Mouse (Mus musculus) stomach, adult 2 months (tissue): ENCODE results near the gene Cul5. TPM values are rescaled to one million over a fixed set of nuclear protein-coding genes. Genes with fewer than 3 reads are reported as not detected.

Experiments
- polyA plus RNA-seq: library from polyadenylated mRNA; depleted of rRNA; stranded (reverse); fragments of >200 nt; gene quantifications from 2 replicates; pipeline ENCODE4 v1.2.3, GENCODE M21; 2012; rRNA removed

Gene Cul5
- polyA plus RNA-seq = 1.3 and 1.6 TPM in 2 replicates

DNA sequence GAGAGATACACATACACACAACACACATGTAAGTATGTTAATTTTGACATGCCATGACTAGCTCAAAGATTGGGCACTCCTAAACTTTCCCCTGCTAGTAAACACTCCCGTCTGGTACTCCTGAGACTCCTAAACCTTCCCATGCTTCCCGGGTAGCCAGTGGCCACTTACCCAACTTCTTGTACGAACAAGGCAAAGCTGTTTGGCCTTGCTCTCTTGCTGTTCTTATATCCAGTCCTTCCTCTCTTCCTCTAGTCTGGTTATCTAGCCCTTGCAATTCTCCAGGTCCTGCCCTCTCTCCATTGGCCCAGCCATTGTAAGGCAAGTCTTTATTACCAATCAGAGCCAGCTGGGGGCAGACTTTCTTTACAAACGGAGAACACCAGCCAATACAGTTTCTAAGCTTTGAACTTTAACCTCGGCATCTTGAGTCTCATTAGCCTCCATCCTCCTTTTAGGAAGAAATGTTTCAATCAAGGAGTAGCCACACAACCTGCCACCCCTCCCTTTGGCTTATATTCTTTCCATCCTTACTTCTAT lies at the start of gene Cul5:
Gene Cul5, minus strand, starts transcription at position 335 of the 540 bp plus-strand sequence.

DNA sequence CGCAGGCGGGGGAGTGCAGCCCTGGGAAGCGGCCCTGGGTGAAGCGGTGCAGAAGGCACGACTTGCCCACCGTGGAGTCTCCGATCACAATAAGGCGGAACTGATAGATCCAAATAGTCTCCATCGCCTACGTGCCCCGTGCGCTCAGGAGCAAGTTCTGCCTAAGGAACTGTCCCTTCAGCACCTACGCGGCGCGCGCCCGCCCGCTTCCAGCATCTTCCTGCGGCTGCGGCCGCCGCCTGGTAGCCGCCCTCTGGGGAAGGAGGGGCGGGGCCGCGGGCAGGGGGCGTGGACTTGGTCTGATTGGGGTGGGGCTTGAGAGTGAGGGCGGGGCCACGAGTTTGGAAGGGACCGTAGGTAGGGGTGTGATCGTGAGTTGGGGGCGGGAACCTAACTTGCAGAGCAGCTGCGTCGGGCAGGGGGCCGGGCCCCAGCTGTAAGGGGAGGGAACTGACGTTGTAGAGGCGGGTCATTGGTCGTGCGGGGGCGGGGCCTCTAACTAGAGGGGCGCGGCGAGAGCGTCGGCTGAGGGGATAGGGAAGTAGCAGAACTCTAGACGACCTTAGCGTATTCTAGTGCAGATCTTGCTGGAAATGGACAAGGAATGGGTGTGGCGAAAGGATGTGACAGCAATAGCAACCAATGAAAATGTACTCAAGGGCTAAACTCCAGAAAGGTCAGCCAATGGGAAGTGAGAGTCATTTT lies 36.3 kb upstream of the Cul5 start, which contains the start of gene Rab39:
Gene Rab39, minus strand, starts transcription at position 241 of the 705 bp plus-strand sequence.

DNA sequence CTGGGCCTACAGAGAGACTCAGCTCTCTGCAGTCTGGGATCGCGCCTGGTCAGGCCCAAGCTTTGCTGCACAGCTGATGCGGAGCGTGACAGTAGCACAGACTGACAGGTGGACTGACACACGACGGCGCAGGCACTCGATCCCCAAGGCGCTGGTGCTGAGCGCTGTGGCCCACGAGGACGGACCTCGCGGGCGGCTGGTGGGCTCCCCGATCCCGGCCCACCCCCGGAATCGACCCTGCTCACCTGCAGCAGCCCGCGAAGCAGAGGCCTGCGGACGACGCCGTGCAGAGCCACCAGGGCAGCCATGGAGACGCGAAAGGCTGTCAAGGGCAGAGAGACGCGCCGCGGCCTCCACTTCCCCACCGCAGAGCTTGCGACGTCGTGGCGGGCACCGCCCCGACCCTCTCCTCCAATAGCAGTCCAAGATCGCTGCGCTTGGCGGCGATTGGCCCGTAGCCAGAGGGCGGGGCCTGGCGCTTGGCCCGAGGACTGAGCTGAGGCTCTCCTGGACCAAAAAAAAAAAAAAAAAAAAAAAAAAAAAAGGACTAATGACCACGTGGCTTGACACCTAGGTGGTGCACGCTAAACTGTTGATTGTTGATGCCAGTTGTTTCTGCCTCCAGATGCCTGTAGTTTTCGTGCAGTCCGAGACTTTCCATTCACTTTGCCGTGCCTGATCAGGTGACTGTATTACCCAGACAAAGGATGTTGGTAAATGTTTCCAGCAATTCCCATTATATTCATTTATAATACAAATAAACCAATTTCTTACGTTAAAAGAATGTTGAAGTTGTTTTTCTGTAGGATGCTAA lies 59.6 kb downstream of the Cul5 start, which contains the start of gene Acat1:
Gene Acat1, minus strand, starts transcription at position 415 of the 814 bp plus-strand sequence.

Other genes with a start within 250 kb of the Cul5 start
- 0.16 and 0.70 TPM in 2 replicates for gene Atm, start 133.3 kb downstream of the Cul5 start, polyA plus RNA-seq
- 0.24 and 0.48 TPM in 2 replicates for gene Npat, start 133.0 kb downstream of the Cul5 start, polyA plus RNA-seq
- 11.3 and 13.3 TPM in 2 replicates for gene Acat1, start 59.6 kb downstream of the Cul5 start, polyA plus RNA-seq
- gene Rab39, start 36.2 kb upstream of the Cul5 start, polyA plus RNA-seq = 0.03 TPM in 1 of 2 replicates, not detected in the other
- gene Slc35f2, start 101.5 kb upstream of the Cul5 start, polyA plus RNA-seq = 1.5 and 2.0 TPM in 2 replicates
- gene Sln, start 180.2 kb upstream of the Cul5 start, polyA plus RNA-seq = 15.5 and 16.3 TPM in 2 replicates